Mouse (Mus musculus) MEL (cell line): ENCODE measurements around the gene Ablim1. TPM values are rescaled to one million over a fixed set of nuclear protein-coding genes. Genes with fewer than 3 reads are reported as not detected.

Source experiments
- DNase-seq: peaks from one replicate; pipeline ENCODE4 v3.0.0; 2011; ENCODE audit warnings: low read depth, low spot score
- H3K27ac ChIP-seq: 2 replicates; pipeline ENCODE4 v1.5.1; 2012; ENCODE audit warnings: low read depth, mild to moderate bottlenecking, control low read depth, low read length, moderate library complexity; ENCODE audit not compliant: control insufficient read depth
- H3K27me3 ChIP-seq, 2 experiments: fragments of 150-350 bp in 1 of 2; sonication (generic) in 1 of 2; 2 replicates each; pipeline ENCODE4 v1.6.1; 2012; ENCODE audit warnings: low read length in 2 of 2, mild to moderate bottlenecking in 2 of 2, improper control_type of control experiment in 1 of 2, moderate library complexity in 1 of 2; ENCODE audit not compliant: insufficient read depth in 2 of 2, control insufficient read depth in 1 of 2
- H3K36me3 ChIP-seq, 2 experiments: 2 replicates each; pipeline ENCODE4 v1.6.1; 2012 to 2014; ENCODE audit warnings: low read length in 2 of 2, improper control_type of control experiment in 1 of 2, inconsistent platforms in 1 of 2, mild to moderate bottlenecking in 1 of 2; ENCODE audit not compliant: insufficient read depth in 2 of 2, control insufficient read depth in 1 of 2
- H3K4me1 ChIP-seq, 2 experiments: fragments of 150-350 bp in 1 of 2; sonication (generic) in 1 of 2; 2 replicates each; pipeline ENCODE4 v1.6.1; 2012; ENCODE audit warnings: low read length in 2 of 2, improper control_type of control experiment in 1 of 2, mild to moderate bottlenecking in 1 of 2; ENCODE audit not compliant: insufficient read depth in 2 of 2, control insufficient read depth in 1 of 2
- H3K4me3 ChIP-seq, 2 experiments: fragments of 150-350 bp in 1 of 2; sonication (generic) in 1 of 2; 2 replicates each; pipeline ENCODE4 v1.5.1; 2012; ENCODE audit warnings: low read depth in 2 of 2, low read length in 2 of 2, mild to moderate bottlenecking in 2 of 2, moderate library complexity in 2 of 2, control low read depth in 1 of 2, improper control_type of control experiment in 1 of 2; ENCODE audit not compliant: control insufficient read depth in 1 of 2, insufficient read depth in 1 of 2
- H3K79me2 ChIP-seq: 2 replicates; pipeline ENCODE4 v1.6.1; 2012; ENCODE audit warnings: mild to moderate bottlenecking, low read length, moderate library complexity; ENCODE audit not compliant: control insufficient read depth, poor library complexity, insufficient read depth
- H3K9ac ChIP-seq: 2 replicates; pipeline ENCODE4 v1.6.1; 2012; ENCODE audit warnings: low read depth, mild to moderate bottlenecking, control low read depth, low read length, moderate library complexity; ENCODE audit not compliant: control insufficient read depth, poor library complexity, severe bottlenecking
- H3K9me3 ChIP-seq: fragments of 150-350 bp; sonication (generic); replicated peaks from 2 replicates; pipeline ENCODE4 v1.6.1; 2012; ENCODE audit warnings: mild to moderate bottlenecking, low read length, improper control_type of control experiment, moderate library complexity; ENCODE audit not compliant: insufficient read depth
- CHD2 ChIP-seq: IDR thresholded peaks from 2 replicates; pipeline ENCODE4 v1.6.1; 2011; ENCODE audit warnings: low read length, improper control_type of control experiment
- CTCF ChIP-seq, 3 experiments: IDR thresholded peaks in 2 of 3; conservative IDR thresholded peaks in 1 of 3; 2 replicates each; pipeline ENCODE4 v1.5.1; 2011 to 2012; ENCODE audit warnings: low read length in 3 of 3, low read depth in 2 of 3, mild to moderate bottlenecking in 2 of 3, improper control_type of control experiment in 1 of 3, inconsistent platforms in 1 of 3, mixed read lengths in 1 of 3, moderate library complexity in 1 of 3; ENCODE audit not compliant: control insufficient read depth in 1 of 3, insufficient read depth in 1 of 3, poor library complexity in 1 of 3, severe bottlenecking in 1 of 3
- ELF1 ChIP-seq: IDR thresholded peaks from 2 replicates; pipeline ENCODE4 v1.6.1; 2014; ENCODE audit warnings: low read depth, mild to moderate bottlenecking, inconsistent platforms, low read length, improper control_type of control experiment, moderate library complexity
- EP300 ChIP-seq, 2 experiments: IDR thresholded peaks; 2 replicates each; pipeline ENCODE4 v1.6.1; 2011; ENCODE audit warnings: improper control_type of control experiment in 2 of 2, low read length in 2 of 2, low read depth in 1 of 2, mild to moderate bottlenecking in 1 of 2
- MAFK ChIP-seq: IDR thresholded peaks from 2 replicates; pipeline ENCODE4 v1.6.1; 2011; ENCODE audit warnings: low read depth, mild to moderate bottlenecking, low read length, improper control_type of control experiment, borderline replicate concordance
- MAX ChIP-seq: IDR thresholded peaks from 2 replicates; pipeline ENCODE4 v1.6.1; 2011; ENCODE audit warnings: low read length, improper control_type of control experiment
- MAZ ChIP-seq: IDR thresholded peaks from 2 replicates; pipeline ENCODE4 v1.6.1; 2012; ENCODE audit warnings: low read depth, mild to moderate bottlenecking, inconsistent platforms, low read length, improper control_type of control experiment
- MYB ChIP-seq: IDR thresholded peaks from 2 replicates; pipeline ENCODE4 v1.6.1; 2011; ENCODE audit warnings: mild to moderate bottlenecking, low read depth, low read length, improper control_type of control experiment
- NRF1 ChIP-seq: IDR thresholded peaks from 2 replicates; pipeline ENCODE4 v1.6.1; 2014; ENCODE audit warnings: low read depth, mild to moderate bottlenecking, inconsistent platforms, low read length, improper control_type of control experiment, moderate library complexity; ENCODE audit not compliant: poor library complexity, insufficient read depth, severe bottlenecking
- RAD21 ChIP-seq: IDR thresholded peaks from 2 replicates; pipeline ENCODE4 v1.6.1; 2011; ENCODE audit warnings: mild to moderate bottlenecking, low read depth, low read length, improper control_type of control experiment
- SMC3 ChIP-seq: IDR thresholded peaks from 2 replicates; pipeline ENCODE4 v1.6.1; 2011; ENCODE audit warnings: low read depth, low read length, improper control_type of control experiment
- ZKSCAN1 ChIP-seq: IDR thresholded peaks from 2 replicates; pipeline ENCODE4 v1.6.1; 2012; ENCODE audit warnings: low read depth, mild to moderate bottlenecking, inconsistent platforms, low read length, improper control_type of control experiment, moderate library complexity
- ZMIZ1 ChIP-seq: IDR thresholded peaks from 2 replicates; pipeline ENCODE4 v1.6.1; 2012; ENCODE audit warnings: low read depth, mild to moderate bottlenecking, inconsistent platforms, low read length, improper control_type of control experiment, moderate library complexity
- ZNF384 ChIP-seq: IDR thresholded peaks from 2 replicates; pipeline ENCODE4 v1.6.1; 2012; ENCODE audit warnings: low read depth, mild to moderate bottlenecking, inconsistent platforms, low read length, improper control_type of control experiment
- polyA plus RNA-seq, 2 experiments: library from polyadenylated mRNA; stranded (reverse) in 1 of 2; unstranded in 1 of 2; fragments of >175 nt in 1 of 2; fragments of >200 nt in 1 of 2; gene quantifications; 2 replicates each; pipeline versions ENCODE4 v1.2.1 to v1.2.4; 2012; ENCODE audit warnings: low replicate concordance in 2 of 2, low read depth in 1 of 2; ENCODE audit not compliant: insufficient read length in 2 of 2, insufficient read depth in 1 of 2, missing spikeins in 1 of 2
- total RNA-seq: library from RNA; depleted of rRNA; stranded (reverse); fragments of 300-350 nt; gene quantifications from 2 replicates; pipeline ENCODE4 v1.2.3, GENCODE M21; 2012

The Ablim1 gene
- total and polyA plus RNA-seq, 3 experiments = not detected

GRCm38 (mm10) chr19:57174045-57174444 is 140.7 kb downstream of the Ablim1 start:
- H3K9ac ChIP-seq = no peak overlapping the region
- no peaks in the 10 kb centered on the region for H3K27me3 ChIP-seq
- H3K9me3 ChIP-seq = no peaks in the 10 kb centered on the region

GRCm38 (mm10) chr19:57172321-57172720 is 142.4 kb downstream of the Ablim1 start:
- TF ChIP-seq CHD2 (no peak), MYB (no peak), RAD21 (no peak), CTCF (IDR thresholded peaks at IDR 0.05 in 2 of 3, conservative IDR thresholded peaks at IDR 0.05 in 1 of 3; ENCODE audit: control insufficient read depth in 1 of 3, insufficient read depth in 1 of 3, low read depth in 2 of 3, low read length in 3 of 3, poor library complexity in 1 of 3, severe bottlenecking in 1 of 3) (no peak), MAFK (no peak), NRF1 (no peak), ZMIZ1 (no peak)
- DNase-seq = no peak
- Histone ChIP-seq H3K9me3 (no peaks in the 10 kb centered on the region), H3K4me1 (no peaks in the 10 kb centered on the region), H3K36me3 (no peaks in the 10 kb centered on the region), H3K27ac (no peak overlapping the region), H3K79me2 (no peaks in the 10 kb centered on the region), H3K9ac (no peak overlapping the region), H3K27me3 (peaks cover 0 to 2% of the 10 kb centered on the region in 2 experiments; a peak in 1 of 4 replicates), H3K4me3 (no peak overlapping the region)

More at GRCm38 (mm10) chr19:57174045-57174444, 140.7 kb downstream of the Ablim1 start:
- DNase-seq = no peak
- no peak for TF ChIP-seq MYB
- peak; percentile 69; the same call in 1 of the 2 replicates for TF ChIP-seq MAFK
- no peak overlapping the region for H3K27ac ChIP-seq
- no peaks in the 10 kb centered on the region for H3K4me1 ChIP-seq
- no peaks in the 10 kb centered on the region for H3K36me3 ChIP-seq
- no peaks in the 10 kb centered on the region for H3K79me2 ChIP-seq
- no peak overlapping the region for H3K4me3 ChIP-seq

GRCm38 (mm10) chr19:57170880-57171279 is 143.8 kb downstream of the Ablim1 start:
- DNase-seq = no peak
- no peaks in the 10 kb centered on the region for H3K9me3 ChIP-seq
- H3K4me1 ChIP-seq = no peaks in the 10 kb centered on the region
- H3K27ac ChIP-seq = no peak overlapping the region
- no peak overlapping the region for H3K4me3 ChIP-seq
- no peak for TF ChIP-seq ZMIZ1
- TF ChIP-seq MAZ = no peak
- no peak for TF ChIP-seq ZNF384
- no peak for TF ChIP-seq MAX
- no peak for TF ChIP-seq ELF1
- TF ChIP-seq CTCF (IDR thresholded peaks at IDR 0.05 in 2 of 3, conservative IDR thresholded peaks at IDR 0.05 in 1 of 3; ENCODE audit: control insufficient read depth in 1 of 3, insufficient read depth in 1 of 3, low read depth in 2 of 3, low read length in 3 of 3, poor library complexity in 1 of 3, severe bottlenecking in 1 of 3) = no peak
- no peak for TF ChIP-seq ZKSCAN1
- no peak for TF ChIP-seq EP300 (IDR thresholded peaks at IDR 0.05; ENCODE audit: low read depth in 1 of 2, low read length in 2 of 2)
- no peak for TF ChIP-seq SMC3
- peaks cover 0 to 2% of the 10 kb centered on the region in 2 experiments; a peak in 2 of 4 replicates for H3K27me3 ChIP-seq
- no peak overlapping the region for H3K9ac ChIP-seq
- H3K79me2 ChIP-seq = no peaks in the 10 kb centered on the region
- H3K36me3 ChIP-seq = no peaks in the 10 kb centered on the region
